Mouse (Mus musculus) thymus, postnatal 10 days (tissue): ENCODE measurements at regions not wholly inside any gene's neighbourhood (a gene's known extent, or its start where the extent isn't known, plus 50 kb on each side); places are given as distances from the start of the nearest gene placed in this dataset.

ENCODE experiments used
- DNase-seq, 2 experiments: peaks; one replicate each; pipeline ENCODE4 v3.0.0; 2021; ENCODE audit warnings: low spot score in 2 of 2

DNA sequence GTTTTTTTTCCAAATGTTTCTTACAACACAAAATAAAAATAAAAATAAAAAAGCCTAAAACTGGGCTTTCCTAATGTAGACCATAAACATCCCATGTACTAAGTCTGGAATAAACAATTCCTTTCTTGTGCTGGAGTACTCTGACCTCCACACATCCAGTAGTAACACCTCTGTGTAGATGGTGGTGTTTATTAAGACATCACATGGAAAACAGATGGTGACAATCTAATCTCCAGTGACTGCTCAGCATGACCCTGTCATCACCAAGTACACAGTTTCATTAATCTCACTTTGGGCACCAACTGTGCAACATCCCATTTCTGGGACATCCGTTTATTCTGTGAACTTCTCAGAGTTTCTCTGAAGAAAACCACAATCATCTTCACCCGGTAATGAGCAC, 118.7 kb upstream of the Bank1 start:
- DNase-seq = no peak

DNA sequence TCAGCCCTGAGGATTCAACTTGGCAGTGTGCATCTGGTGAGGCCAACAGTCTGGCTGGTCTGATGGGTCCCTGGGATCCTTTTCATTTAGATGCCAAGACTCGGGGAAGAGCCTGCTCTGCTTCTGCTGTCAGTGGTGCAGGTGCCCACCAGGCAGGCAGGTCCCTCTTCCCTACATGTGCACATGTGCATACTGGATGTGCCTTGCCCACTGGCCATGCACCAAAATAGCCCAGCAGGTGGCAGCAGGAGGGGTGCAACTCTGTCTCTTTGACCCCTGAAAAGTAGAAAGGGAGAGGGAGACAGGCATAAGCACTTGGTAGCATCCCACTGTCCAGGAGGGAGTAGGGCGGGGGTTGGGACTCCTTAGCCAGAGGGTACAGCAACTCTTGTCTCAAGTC, 116.2 kb upstream of the Bank1 start:
- DNase-seq = peak in 1 of 2 experiments; percentile 6

DNA sequence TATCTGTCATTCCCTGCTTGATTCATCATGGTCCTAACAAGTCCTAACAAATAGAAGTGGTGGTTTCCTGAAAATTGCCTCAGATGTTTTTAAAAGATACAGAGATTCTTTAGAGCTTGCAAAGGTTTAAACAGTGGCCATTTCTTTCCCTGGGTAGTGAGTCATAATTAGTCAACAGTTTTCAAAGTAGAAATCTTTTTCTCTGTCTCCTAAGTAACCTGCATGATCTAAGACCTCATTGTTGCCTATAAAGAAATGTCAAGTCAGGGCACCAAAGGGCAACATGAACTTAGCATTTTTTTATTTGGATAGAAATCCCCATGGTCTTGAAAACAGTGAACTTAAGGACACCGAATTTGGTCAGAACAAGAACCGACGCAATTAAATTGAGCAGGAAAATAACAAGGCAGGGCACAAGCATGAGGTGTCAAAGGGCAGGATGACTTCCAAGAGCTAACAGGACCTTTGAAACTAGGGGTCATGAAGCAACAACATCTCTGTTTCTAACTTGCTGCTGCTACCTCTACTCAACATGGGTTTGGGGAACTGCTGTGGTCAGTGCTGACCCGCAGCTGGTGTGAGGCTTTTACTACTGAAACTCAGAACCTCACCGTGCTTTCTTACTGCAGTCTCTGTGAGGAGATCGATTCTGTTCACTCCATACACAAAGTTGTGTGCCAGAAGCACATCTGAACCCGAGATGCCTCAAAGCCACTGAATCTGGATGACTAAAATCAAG, 114.2 kb upstream of the Bank1 start:
- no peak for DNase-seq

DNA sequence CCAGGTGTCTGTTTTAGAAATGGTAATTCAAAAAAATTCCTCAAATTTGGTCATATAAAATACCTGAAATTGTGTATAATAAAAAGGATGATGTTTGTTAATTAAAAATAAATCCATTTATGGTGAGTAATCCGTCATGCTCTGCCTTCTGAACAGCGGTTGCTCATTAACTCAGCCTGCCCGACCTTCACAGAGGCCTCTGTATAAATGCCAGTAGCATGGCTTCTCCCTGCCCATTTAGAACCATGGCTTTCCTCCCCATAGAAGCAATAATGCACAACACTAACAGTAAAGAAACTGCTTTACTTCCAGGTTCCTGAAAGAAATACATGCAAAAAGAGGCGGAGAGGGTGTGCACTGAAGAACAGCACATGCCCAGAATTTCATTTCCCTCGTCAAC, 113.5 kb upstream of the Bank1 start:
- no peak for DNase-seq

DNA sequence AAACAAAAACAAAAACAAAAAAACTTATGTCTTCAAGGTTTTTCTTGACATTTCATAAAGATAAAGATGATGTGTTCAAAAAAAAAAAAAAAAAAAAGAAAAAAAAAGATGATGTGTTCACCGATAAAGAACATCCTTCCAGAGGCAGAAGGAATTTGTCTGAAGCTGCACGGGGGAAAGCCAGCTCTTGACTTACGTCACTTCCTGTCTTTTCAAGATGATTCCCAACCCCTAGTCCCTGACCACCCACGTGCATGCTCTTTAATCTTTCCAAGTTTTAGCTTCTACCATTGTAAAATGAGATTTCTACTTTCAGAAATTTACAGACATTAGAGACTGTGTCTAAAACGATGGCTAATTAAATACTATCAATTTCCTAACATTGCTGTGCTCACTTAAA, 108.5 kb upstream of the Bank1 start:
- no peak for DNase-seq

DNA sequence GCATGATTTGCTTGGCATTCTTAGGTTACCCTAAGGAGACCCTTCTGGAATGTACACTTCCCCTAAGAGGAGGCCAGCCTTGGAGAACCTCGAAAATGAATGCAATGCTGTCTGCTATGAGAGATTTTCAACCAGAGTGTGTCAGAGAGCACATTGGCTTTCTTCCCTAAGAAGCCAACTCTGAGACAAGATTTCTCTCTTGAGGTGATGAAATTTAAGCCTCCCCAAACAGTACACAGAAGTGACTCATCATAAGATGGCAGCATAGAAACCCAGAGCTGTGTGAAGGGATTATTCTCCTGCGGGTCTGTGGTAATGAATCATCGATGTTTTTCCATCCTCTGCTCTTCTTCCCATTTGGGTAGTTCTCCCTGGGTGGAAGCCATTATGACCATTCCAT, 106.2 kb upstream of the Bank1 start:
- no peak for DNase-seq

DNA sequence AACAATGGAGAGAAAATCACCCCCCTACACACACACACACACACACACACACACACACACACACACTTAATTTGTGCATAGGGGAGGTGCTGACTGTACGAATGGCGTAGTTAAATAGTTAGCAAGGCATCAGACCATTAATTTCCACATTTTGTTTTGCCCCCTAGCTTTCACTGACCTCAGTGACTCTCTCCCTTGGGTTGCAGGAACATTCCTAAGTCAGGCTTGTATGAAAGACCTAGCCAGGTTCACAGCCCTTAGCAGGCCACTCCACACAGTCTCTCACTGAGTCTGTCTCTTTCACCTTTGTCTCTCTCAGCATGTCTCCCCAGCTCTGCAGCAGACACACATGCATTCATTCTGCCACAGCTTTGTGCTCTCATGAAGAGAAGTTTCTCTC, 101.6 kb upstream of the Bank1 start:
- DNase-seq = no peak

DNA sequence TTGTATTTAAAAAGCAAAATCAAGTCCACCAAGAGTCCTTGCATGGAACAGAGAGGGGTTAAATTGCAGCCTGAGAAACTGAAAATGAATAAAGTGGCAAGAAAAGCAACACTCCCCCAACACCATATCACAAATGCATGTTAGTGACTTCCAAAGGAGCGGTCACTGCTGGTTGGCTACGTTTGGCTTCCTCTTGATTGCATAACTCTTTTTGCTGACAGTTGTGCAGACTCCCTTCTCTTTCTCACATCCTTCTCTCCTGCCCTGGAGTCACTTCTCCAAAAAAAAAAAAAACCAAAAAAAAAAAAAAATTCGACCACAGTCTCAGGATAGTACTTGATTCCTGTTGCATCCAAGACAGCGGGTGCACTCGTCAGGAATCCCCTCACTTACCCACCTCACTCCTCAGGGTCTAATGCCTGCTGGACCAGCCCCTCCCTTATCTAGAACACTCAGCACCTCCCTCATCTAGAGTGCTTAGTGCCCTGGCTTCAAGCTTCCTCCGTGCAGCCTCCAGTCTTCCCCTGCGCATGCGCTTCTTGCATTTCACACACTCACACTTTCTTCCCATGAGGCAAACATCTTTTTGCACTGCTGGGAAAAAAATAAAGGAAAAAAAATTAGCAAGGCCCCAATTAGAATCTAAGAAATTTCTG, 100.8 kb upstream of the Bank1 start:
- DNase-seq = no peak

DNA sequence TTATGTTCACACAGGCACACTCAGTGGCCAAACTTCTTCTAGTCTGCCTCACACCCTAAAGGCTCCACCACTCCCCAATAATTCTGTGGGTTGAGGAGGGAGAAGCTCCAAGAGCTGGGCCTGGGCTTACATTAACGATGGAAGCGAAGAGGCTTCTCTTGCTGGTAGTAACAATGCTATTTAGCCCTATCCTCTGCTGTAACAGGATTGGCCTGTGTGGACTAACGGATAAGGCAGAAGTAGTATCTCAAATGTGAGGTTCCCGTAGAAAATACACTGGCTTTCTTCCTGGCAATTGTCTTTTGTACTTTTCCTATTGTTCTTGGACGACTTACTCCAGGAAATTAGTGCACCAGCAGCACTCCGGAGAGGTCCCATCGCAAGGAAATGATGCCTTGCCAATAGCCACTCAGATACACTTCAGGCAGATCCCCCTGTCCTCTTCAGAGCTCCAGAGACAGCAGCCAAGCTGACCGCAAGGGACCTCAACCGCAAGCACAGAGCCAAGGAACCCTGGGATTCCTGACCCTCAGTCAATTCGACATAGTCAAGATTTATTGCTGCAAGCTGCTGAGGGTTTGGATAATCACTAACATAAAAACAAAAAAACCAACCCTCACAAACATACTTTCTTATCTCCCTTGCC, 96.2 kb upstream of the Bank1 start:
- DNase-seq = no peak

DNA sequence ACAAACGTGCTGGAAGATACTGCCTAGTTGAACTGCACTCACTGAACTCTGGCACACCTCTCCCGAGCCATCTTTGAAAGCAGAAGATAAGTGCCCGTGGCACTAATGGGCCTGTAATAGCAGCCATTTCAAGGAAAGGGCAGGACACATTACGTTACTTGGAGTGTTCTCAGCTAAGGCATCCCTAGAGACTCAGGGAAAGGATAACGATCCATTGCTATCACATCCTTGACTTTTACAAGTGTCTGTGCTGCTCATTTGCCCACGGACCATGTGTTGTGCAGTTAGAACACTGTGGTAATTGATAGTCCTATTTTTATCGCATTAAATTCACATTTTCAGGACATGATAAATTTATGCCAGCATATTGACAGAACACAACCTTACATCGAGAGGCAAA, 79.7 kb upstream of the Bank1 start:
- no peak for DNase-seq

DNA sequence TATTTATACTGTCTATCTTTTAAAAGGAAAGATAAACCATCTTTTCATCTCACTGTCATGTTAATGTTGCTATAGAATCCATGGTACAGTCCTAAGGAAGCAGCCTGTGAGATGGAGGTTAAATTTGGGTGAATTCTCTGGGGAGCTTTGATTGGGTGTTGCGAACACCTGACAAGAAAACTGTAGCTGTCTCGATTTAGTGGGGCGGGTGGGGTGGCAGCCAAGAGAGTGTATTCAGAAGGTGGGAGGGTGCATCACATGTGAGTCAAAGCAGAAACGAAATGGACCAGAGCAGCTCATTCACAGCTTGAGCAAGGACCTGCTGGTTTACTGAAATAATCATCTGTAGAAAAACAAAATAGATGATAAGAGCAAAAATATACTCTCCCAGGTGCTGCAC, 57.4 kb upstream of the Bank1 start:
- DNase-seq = no peak

DNA sequence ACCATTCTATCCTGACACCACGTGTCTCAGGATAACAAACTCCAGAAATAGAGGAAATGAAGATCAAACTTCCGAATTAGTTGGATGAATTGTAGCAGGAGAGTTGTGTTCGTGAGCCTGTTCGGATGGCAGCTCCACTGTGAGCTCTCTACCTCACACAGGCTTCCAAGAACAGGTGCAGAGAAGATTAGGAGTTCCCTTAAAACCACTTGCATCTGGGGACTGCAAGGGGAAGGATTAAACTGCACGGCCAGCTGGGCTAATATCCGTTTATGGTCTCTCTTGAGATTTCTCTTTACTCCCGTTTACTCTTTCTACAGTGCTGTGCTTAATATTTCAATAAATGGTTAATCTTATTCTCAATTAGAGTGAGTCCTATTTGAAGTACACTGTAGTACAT, 54.8 kb upstream of the Bank1 start:
- no peak for DNase-seq

DNA sequence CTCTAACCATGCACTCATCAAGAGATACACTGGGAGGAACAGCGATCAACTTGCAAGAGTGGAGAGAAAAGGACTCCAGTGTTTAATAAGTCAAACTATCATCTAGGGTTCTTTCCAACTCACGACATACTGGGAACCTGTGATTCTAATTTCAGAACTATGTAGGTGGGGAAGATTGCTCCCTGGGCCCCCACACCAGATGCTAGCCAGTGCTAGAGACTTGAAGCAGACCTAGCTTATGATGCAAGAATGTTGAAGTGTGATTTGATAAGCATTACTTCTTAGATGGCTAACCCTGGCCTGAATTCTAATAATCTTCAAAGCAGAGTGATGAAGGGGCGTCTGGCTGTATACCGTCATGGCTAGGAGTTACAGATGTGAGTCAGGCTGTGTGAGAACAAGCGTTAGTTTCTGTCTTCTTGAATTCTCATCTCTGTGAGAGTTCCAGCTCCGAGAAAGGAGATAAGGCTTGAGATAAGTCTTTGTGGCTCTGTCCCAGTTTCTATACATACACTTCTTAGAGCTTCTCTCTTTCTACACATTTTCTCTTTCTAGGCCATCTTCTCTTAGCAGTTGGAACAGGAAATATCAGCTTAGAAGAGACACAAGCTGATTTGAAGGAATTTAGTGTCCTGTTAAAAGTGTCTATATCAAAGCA, 54.0 kb upstream of the Bank1 start:
- DNase-seq = no peak

DNA sequence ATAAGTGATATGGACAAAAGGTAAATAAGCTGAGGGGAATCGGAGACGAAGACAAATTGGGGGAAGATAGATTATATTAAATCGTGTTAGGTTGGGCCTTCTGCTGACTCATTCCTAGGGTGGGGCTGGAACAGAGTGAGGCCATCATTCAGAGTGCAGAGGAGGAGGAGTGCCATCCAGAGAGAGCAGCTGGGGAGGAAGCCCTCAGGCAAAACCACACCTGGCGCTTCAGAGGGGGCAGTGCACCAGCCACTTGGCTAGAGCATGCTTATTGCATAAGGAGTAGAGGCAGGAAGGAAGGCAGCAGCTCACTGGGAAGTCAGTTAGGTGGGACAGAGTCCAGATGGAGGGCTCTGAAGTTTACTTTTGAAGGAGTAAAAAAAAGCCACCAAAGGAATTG, 51.0 kb upstream of the Bank1 start:
- DNase-seq = peak; percentile 11 to 33
